Mouse (Mus musculus) megakaryocyte progenitor cell, adult 5-6 weeks (primary cell): ENCODE measurements around the gene Glis3. TPM values are rescaled to one million over a fixed set of nuclear protein-coding genes. Genes with fewer than 3 reads are reported as not detected.

Experiments used
- ATAC-seq: replicated peaks from 2 replicates; pipeline ENCODE4 v1.8.0; 2016; ENCODE audit warnings: mild to moderate bottlenecking, moderate TSS enrichment, inconsistent platforms; ENCODE audit not compliant: poor library complexity
- total RNA-seq, 2 experiments: library from RNA; stranded (forward) in 1 of 2; stranded (reverse) in 1 of 2; fragments of 157-497, 149-512 nt in 1 of 2; fragments of 200-1000 nt in 1 of 2; gene quantifications; 2 replicates each; pipeline versions ENCODE4 v1.2.3 to v1.2.4; 2015 to 2017

Gene Glis3
- total RNA-seq, 2 experiments from 2014 or later, result 2.5 to 5.8 TPM

GRCm38 (mm10) chr19:28393766-28394165, 286.1 kb downstream of the Glis3 start:
- no peak for ATAC-seq

- no peak for ATAC-seq
Observed at GRCm38 (mm10) chr19:28392838-28393237, 287.0 kb downstream of the Glis3 start.

- ATAC-seq, result no peak
Observed at GRCm38 (mm10) chr19:28390920-28391319, 289.0 kb downstream of the Glis3 start.

GRCm38 (mm10) chr19:28389146-28389545, 290.7 kb downstream of the Glis3 start:
- peak; percentile 34; the same call in 1 of the 2 replicates for ATAC-seq

- no peak for ATAC-seq
Observed at GRCm38 (mm10) chr19:28383425-28383824, 296.5 kb downstream of the Glis3 start.

GRCm38 (mm10) chr19:28382168-28382911, 297.5 kb downstream of the Glis3 start:
- ATAC-seq, result no peak

- no peak for ATAC-seq
Observed at GRCm38 (mm10) chr19:28381441-28381840, 298.4 kb downstream of the Glis3 start.

GRCm38 (mm10) chr19:28380691-28381262, 299.1 kb downstream of the Glis3 start:
- ATAC-seq, result no peak

- ATAC-seq, result 0 out of 2 replicates have a peak, but pooled peaks have one; percentile 48
Observed at GRCm38 (mm10) chr19:28377788-28378295, 302.0 kb downstream of the Glis3 start.

- ATAC-seq, result no peak
Observed at GRCm38 (mm10) chr19:28376401-28376800, 303.5 kb downstream of the Glis3 start.

GRCm38 (mm10) chr19:28375746-28376145, 304.1 kb downstream of the Glis3 start:
- no peak for ATAC-seq

- ATAC-seq, result no peak
Observed at GRCm38 (mm10) chr19:28374524-28374923, 305.4 kb downstream of the Glis3 start.

- no peak for ATAC-seq
Observed at GRCm38 (mm10) chr19:28368215-28368614, 311.7 kb downstream of the Glis3 start.

- no peak for ATAC-seq
Observed at GRCm38 (mm10) chr19:28367274-28367673, 312.6 kb downstream of the Glis3 start.

- ATAC-seq, result no peak
Observed at GRCm38 (mm10) chr19:28366766-28367165, 313.1 kb downstream of the Glis3 start.

- ATAC-seq, result peak; percentile 87
Observed at GRCm38 (mm10) chr19:28365897-28366296, 314.0 kb downstream of the Glis3 start.

- no peak for ATAC-seq
Observed at GRCm38 (mm10) chr19:28360884-28361283, 319.0 kb downstream of the Glis3 start.

GRCm38 (mm10) chr19:28357595-28357994, 322.3 kb downstream of the Glis3 start:
- no peak for ATAC-seq

GRCm38 (mm10) chr19:28351068-28352066, 328.5 kb downstream of the Glis3 start:
- no peak for ATAC-seq

- no peak for ATAC-seq
Observed at GRCm38 (mm10) chr19:28347080-28347825, 332.6 kb downstream of the Glis3 start.
